Mouse (Mus musculus) embryonic facial prominence, embryonic 10.5 days (tissue): ENCODE data around the gene Klhdc10. TPM values are rescaled to one million over a fixed set of nuclear protein-coding genes. Genes with fewer than 3 reads are reported as not detected.
A peak's percentile ranks its signal among the peaks of the same experiment; 100 is the strongest.

Experiments used
- DNase-seq: peaks from one replicate; pipeline ENCODE4 v3.0.0-alpha.2; 2017; ENCODE audit warnings: low spot score
- H3K27ac ChIP-seq: fragments of 300-500 bp; sonication (generic); replicated peaks from 2 replicates; pipeline ENCODE4 v1.5.1; 2016; ENCODE audit warnings: mild to moderate bottlenecking
- H3K27me3 ChIP-seq: fragments of 300-500 bp; sonication (generic); replicated peaks from 2 replicates; pipeline ENCODE4 v1.6.1; 2016; ENCODE audit warnings: low read depth, mild to moderate bottlenecking; ENCODE audit not compliant: poor library complexity, severe bottlenecking
- H3K36me3 ChIP-seq: fragments of 300-500 bp; sonication (generic); replicated peaks from 2 replicates; pipeline ENCODE4 v1.6.1; 2016; ENCODE audit warnings: mild to moderate bottlenecking, moderate library complexity
- H3K4me1 ChIP-seq: fragments of 300-500 bp; sonication (generic); 2 replicates; pipeline ENCODE4 v1.6.1; 2016
- H3K4me3 ChIP-seq: fragments of 300-500 bp; sonication (generic); 2 replicates; pipeline ENCODE4 v1.5.1; 2016; ENCODE audit warnings: mild to moderate bottlenecking, moderate library complexity
- H3K9me3 ChIP-seq: fragments of 300-500 bp; sonication (generic); 2 replicates; pipeline ENCODE4 v1.6.1; 2016; ENCODE audit warnings: mild to moderate bottlenecking
- WGBS: fragments of 180-500 bp; shearing (Covaris S2); methylation state at CpG from one replicate; pipeline ENCODE4 v1.1.7; 2016; 5-methylcytosine and 5-hydroxymethylcytosine counted together
- polyA plus RNA-seq: library from polyadenylated mRNA; unstranded; fragments of >200 nt; fragmentation: Nextera tagmentation; extraction: Ambion mirVana; gene quantifications from 2 replicates; pipeline ENCODE4 v1.2.1, GENCODE M21; 2016

Klhdc10 gene
- polyA plus RNA-seq, result 36.2 and 37.3 TPM in 2 replicates

DNA sequence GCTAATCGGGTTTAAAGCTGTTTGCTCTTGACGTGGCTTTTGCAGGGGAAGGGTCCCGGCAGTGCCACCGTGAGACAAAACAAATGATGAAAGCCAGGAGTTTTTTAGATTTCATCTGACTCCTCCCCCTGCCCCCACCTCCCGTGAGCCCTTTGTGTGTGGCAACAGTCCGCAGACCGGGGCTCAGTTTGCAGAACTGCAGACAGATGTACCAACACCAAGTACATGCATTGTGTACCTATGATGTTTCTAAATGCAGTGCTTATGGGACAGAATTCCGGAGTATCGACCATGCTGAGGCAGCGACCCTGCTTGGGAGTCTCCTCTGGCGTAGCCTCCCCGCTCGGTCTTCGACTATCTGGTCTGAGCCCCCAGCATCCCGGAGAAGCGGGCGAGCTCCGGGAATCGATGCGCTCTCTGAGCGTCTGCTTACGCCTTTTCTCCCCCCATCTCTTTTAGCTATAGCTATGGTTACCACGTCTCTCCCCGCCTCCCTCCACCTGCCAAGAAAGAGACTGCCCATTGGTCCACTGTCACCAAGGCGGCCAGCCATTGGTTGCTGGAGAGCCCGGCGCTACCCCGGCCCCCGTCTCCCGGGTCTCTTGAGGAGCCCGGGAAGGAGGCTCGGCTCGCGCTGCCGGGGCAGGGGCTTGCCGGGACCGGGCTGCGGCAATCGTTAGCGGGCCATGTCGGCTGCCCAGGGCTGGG is at the start of gene Klhdc10:
TSS of gene Klhdc10 (plus strand) at position 561 of the 708 bp plus-strand sequence.
- DNase-seq, result peak; percentile 100
- Histone ChIP-seq H3K9me3 (no peaks in the 10 kb centered on the region), H3K4me3 (peak within 1 kb of the TSS; percentile 99), H3K4me1 (peaks cover 13% of the 10 kb centered on the region), H3K27ac (peak within 1 kb of the TSS; percentile 97), H3K36me3 (peaks cover 2% of the 10 kb centered on the region), H3K27me3 (no peaks in the 10 kb centered on the region)
- under 1% methylated on average over 41 of the region's 41 CpGs for WGBS

DNA sequence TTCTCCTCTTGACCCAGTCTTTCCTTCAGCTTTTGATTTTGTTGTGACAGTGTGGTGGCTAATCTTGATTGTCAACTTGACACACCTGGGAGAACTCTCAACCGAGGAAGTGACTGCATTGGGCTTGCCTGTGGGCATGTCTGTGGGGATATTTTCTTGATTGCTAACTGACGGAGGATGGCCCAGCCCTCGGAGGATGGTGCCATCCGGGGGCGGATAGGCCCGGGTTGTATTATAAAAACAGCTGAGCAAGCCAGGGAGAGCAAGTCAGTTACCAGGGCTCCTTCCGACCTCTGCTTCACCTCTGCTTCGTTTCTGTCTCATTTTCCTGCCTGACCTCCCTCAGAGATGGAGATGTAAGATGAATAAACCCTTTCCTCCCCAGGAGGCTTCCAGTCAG is 48.9 kb upstream of the Klhdc10 start:
- no peak for DNase-seq
- 46% methylated on average over 8 of the region's 8 CpGs for WGBS

DNA sequence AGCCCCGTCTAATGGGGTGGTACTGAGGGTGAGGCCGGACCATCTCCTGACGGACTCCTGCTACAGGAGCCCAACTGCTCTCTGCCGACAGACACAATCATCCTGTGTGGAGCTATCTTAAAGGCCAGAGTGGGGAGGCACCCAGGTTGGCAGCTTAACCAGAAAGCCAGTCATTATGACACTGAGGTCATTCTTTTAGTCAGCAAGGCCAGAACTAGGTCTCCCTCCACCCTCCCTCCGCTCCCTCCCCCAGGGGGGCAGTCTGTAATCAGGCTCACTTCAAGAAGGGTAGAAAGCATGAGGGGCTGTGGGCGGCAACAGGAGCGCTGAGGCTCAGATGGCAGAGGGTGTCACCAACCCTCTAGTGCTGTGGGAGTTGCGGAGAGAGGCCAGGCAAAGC is 48.0 kb upstream of the Klhdc10 start:
- no peaks in the 10 kb centered on the region for H3K27me3 ChIP-seq
- no peaks in the 10 kb centered on the region for H3K9me3 ChIP-seq
- no peaks in the 10 kb centered on the region for H3K36me3 ChIP-seq
- no peak overlapping the region; the same call in 1 of the 2 replicates for H3K27ac ChIP-seq
- peaks cover 16% of the 10 kb centered on the region for H3K4me1 ChIP-seq
- DNase-seq, result no peak
- 71% methylated on average over 8 of the region's 8 CpGs for WGBS
- H3K4me3 ChIP-seq, result no peak overlapping the region

More for the DNA sequence above, 48.9 kb upstream of the Klhdc10 start:
- Histone ChIP-seq H3K9me3 (no peaks in the 10 kb centered on the region), H3K27me3 (no peaks in the 10 kb centered on the region), H3K36me3 (no peaks in the 10 kb centered on the region), H3K4me1 (peaks cover 16% of the 10 kb centered on the region), H3K4me3 (no peak overlapping the region), H3K27ac (no peak overlapping the region)

DNA sequence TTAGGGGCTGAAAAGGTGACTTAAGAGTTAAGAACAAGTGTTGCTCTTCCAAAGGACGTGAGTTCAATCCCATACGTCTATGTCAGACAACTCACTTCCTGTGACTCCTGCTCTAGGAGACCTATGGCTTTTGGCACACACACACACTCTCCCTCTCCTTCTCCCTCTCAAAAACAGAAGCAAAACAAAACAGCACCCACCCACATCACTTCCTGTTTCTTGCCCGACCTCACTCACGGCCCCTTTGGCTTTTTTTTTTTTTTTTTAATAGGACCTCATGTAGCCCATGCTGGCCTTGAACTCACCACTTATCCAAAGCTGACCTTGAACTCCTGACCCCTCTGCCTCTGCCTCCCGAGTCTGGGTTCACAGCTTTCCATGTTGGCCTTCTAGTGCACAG is 46.9 kb upstream of the Klhdc10 start:
- 55% methylated on average over 5 of the region's 5 CpGs for WGBS
- Histone ChIP-seq H3K4me3 (no peak overlapping the region), H3K27ac (no peak overlapping the region), H3K36me3 (no peaks in the 10 kb centered on the region), H3K9me3 (no peaks in the 10 kb centered on the region), H3K4me1 (peaks cover 16% of the 10 kb centered on the region), H3K27me3 (no peaks in the 10 kb centered on the region)
- DNase-seq, result no peak

DNA sequence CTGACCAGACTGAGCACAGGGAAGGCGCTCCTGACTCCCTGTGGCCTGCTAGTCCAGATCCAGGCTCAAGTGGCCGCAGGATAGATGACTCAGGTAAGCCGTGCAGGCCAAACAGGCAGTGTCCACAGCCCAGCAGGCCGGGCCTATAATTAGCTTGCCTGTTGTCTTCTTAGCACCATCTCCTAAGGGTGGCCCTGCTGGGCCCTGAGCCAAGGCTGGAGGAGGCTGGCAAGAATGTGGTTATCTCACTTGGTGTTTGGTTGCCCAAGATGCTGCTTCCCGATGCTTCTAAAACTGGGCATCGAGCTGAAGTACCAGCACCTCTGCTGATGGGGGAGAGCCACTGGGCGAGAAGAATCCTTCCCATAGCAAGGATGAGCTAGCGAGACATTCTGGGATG is 46.0 kb upstream of the Klhdc10 start:
- Histone ChIP-seq H3K9me3 (no peaks in the 10 kb centered on the region), H3K36me3 (no peaks in the 10 kb centered on the region), H3K4me1 (peaks cover 16% of the 10 kb centered on the region), H3K27me3 (no peaks in the 10 kb centered on the region), H3K4me3 (no peak overlapping the region), H3K27ac (no peak overlapping the region)
- WGBS, result 82% methylated on average over 8 of the region's 8 CpGs
- DNase-seq, result no peak

DNA sequence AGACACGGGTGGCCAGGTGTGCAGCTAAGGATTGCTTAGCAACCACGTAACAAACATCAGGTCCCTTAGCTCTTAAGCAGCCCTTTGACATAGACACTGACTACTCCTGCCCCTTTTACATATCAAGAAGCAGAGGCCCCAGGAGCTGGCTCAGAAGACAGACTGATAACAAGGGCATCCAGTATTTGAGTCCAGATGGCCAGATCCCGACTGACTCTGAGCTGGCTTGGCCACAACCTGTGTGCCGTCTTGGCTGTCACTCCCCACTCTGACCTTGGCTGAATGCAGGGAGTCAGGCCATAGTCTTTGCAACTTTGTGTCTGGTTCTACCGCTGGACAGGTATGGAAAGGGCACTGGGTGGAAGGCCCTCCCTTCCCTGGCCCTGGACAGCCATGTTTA is 45.5 kb upstream of the Klhdc10 start:
- Histone ChIP-seq H3K27me3 (no peaks in the 10 kb centered on the region), H3K36me3 (no peaks in the 10 kb centered on the region), H3K4me3 (no peak overlapping the region), H3K9me3 (no peaks in the 10 kb centered on the region), H3K4me1 (peaks cover 16% of the 10 kb centered on the region), H3K27ac (no peak overlapping the region)
- DNase-seq, result no peak
- WGBS, result 88% methylated on average over 5 of the region's 5 CpGs

DNA sequence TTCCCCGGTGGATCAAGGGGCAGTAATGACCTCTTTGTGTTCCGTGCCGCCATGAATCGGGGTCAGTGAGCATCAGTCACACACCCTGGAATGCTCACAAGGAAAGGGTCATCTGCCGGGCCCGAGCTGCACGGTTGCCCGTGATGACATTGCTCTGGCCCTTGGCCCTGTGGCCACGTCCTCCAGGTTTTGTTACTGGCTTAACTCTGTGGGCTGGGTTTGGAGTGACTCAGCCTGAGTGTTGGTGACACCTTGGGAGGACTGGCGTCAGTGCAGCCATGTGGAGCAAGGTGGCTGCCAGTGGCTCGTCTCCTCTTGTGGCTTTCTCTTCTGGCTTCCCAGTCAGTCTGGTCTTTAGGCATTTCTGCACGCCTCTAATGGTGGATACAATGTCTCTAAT is 45.0 kb upstream of the Klhdc10 start:
- Histone ChIP-seq H3K4me3 (no peak overlapping the region), H3K9me3 (no peaks in the 10 kb centered on the region), H3K27me3 (no peaks in the 10 kb centered on the region), H3K27ac (no peak overlapping the region), H3K4me1 (peaks cover 16% of the 10 kb centered on the region), H3K36me3 (peaks cover under 1% of the 10 kb centered on the region)
- WGBS, result 88% methylated on average over 12 of the region's 12 CpGs
- no peak for DNase-seq

DNA sequence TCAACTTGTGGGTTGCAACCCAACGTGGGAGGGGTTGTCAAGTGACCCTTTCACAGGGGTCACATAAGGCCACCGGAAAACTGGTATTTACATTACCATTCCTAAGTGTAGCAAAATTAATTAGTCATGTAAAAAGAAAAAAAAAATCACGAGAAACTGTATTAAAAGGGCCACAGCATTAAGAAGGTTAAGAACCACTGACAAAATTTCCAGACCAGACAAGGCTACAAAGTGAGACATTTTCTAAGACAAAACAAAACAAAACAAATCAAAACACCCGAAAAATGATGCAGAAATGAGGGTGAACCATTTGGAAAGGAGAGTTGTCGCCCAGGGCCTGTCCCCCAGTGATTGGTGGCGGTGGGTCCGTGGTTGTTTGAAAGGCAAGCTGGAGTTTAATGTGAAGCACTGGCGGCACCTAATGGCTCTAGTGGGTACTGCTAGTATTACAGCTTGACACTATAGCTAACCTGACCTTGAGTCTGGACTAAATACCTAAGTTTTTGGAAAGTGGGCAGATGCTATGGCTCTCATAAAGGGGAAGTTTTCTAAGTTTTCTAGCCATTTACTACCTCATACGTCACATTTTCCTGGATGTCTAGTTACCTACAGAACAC is 44.0 kb upstream of the Klhdc10 start:
- Histone ChIP-seq H3K4me3 (no peak overlapping the region), H3K4me1 (peaks cover 13% of the 10 kb centered on the region), H3K36me3 (peaks cover 4% of the 10 kb centered on the region), H3K27ac (no peak overlapping the region), H3K9me3 (no peaks in the 10 kb centered on the region), H3K27me3 (no peaks in the 10 kb centered on the region)
- DNase-seq, result peak; percentile 82
- 20% methylated on average over 9 of the region's 9 CpGs for WGBS

DNA sequence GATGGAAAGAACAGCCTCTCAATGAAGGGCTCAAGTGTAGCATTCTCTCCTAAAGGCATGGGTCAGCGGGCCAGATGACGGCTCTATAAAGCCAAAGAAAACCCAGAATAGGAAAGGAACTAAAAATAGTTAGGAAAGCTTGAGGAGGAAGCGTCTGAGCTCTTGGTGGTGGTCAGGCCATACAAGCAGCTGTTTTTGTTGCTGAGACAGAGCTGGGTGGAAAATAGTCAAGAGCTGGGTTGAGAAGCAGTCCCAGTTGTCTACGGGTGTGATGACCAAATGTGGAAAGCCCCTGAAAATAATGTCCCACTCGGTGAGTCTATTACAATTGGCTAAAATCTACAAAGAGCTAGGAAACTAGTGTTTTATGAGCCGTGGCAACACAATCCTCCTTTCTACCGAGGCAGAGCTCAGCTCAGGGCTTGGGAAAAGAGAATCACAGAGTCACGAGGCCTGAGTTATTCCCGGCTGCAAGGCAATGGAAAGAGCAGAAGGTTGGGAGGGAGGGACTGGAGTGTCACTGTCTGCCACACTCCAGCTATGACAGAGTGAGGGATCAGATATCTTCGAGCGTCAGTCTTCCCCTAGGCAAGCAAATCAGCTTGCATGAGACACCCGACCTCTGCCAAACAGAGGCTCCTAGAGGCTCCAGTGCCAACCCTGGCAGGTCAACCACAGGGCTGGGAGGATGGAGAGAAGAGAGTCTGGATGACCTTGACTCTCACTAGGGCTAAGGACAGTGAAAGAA is 41.7 kb upstream of the Klhdc10 start:
- DNase-seq, result no peak
- Histone ChIP-seq H3K9me3 (no peaks in the 10 kb centered on the region), H3K4me1 (no peaks in the 10 kb centered on the region), H3K36me3 (peaks cover 25% of the 10 kb centered on the region), H3K4me3 (no peak overlapping the region), H3K27me3 (no peaks in the 10 kb centered on the region), H3K27ac (no peak overlapping the region)
- 78% methylated on average over 12 of the region's 12 CpGs for WGBS

DNA sequence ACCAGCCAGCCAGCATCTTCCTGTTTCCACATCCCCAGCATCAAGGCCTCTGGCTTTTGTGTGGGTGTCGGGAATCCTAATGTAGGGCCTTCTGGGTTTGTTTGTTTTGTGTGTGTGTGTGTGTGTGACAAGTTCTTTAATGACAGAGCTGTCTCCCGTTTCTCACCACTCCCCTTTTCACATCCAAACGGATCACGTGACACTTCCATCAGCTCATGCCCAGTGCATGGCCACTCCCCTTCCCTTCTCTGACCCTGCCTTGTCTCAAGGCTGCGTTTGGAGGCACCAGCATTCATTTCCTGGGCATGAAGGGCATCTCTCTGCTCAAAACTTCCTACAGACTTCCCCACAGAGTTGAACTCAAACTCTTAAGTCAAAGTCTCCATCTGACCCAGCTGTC is 37.9 kb upstream of the Klhdc10 start:
- Histone ChIP-seq H3K36me3 (peaks cover 64% of the 10 kb centered on the region), H3K27me3 (no peaks in the 10 kb centered on the region), H3K27ac (no peak overlapping the region), H3K4me3 (no peak overlapping the region), H3K4me1 (no peaks in the 10 kb centered on the region), H3K9me3 (no peaks in the 10 kb centered on the region)
- no peak for DNase-seq
- 65% methylated on average over 5 of the region's 5 CpGs for WGBS

DNA sequence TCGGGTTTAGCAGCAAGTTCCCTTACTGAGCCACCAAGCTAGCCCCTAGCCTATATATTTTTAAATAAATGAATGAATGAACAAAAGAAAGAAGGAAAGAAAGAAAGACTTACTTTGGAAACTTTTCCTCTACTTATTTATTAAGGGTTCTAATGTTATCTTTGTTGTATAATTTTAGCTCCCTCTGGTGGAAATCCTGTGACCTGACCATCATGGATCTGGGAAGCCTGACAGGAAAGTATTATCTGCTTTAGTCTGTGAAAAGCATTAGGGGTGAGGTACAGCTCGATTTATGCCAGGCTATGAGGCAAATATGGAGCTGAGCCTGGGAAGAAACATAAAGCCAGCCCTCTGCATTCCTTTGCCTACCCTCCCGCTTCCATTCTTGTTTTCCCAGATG is 32.4 kb upstream of the Klhdc10 start:
- Histone ChIP-seq H3K4me1 (no peaks in the 10 kb centered on the region), H3K4me3 (no peak overlapping the region), H3K27me3 (no peaks in the 10 kb centered on the region), H3K9me3 (no peaks in the 10 kb centered on the region), H3K27ac (no peak overlapping the region), H3K36me3 (peaks cover 100% of the 10 kb centered on the region)
- DNase-seq, result no peak
- WGBS, result 85% methylated on average over 3 of the region's 3 CpGs

DNA sequence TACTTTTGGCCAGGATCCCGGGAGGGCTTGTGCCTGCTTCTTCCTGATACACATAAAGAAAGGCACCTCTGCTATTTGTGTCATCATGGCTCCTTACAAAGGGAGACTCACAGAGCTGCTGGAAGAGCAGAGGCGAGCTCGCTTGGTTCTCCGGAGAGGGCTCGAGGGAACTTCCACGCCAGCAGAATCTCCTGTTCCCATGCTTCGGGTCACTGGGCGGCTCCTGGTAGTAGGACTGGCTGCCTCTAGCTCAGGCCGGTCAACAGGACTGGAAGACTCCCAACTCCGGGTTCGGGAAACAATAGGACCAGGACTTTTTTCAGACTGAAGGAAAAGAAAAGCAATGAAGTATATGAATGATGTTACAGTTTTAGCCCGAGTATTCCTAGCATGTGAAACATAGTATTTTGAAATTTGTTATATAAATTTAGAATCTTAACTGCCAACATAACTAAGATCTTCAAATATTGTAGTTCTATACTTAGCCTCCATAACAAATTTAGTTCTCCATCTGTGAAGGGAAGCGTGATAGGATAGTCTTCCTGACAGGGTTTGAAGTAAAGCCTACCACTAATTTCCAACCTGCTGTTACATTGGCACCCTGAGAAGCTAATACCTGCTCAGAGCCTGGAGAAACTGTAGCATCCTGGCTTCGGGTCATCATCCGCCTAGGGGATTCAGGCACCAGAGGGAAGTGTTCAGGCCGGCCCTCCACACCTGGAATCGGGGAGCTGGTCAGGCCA is 28.9 kb upstream of the Klhdc10 start:
- no peak for DNase-seq
- WGBS, result 93% methylated on average over 17 of the region's 17 CpGs
- Histone ChIP-seq H3K9me3 (no peaks in the 10 kb centered on the region), H3K27ac (no peak overlapping the region), H3K4me3 (no peak overlapping the region), H3K27me3 (no peaks in the 10 kb centered on the region), H3K36me3 (peaks cover 100% of the 10 kb centered on the region), H3K4me1 (no peaks in the 10 kb centered on the region)
